Mouse (Mus musculus) liver, postnatal 0 days (tissue): ENCODE measurements around the gene Ppef2.

Experiments
- CTCF ChIP-seq: sonication (generic); IDR thresholded peaks from 2 replicates; pipeline ENCODE4 v1.5.1; 2016; ENCODE audit warnings: antibody characterized with exemption, low read depth
- EP300 ChIP-seq: IDR thresholded peaks from 2 replicates; pipeline ENCODE4 v1.6.1; 2016; ENCODE audit warnings: antibody characterized with exemption, low read depth, mild to moderate bottlenecking

DNA sequence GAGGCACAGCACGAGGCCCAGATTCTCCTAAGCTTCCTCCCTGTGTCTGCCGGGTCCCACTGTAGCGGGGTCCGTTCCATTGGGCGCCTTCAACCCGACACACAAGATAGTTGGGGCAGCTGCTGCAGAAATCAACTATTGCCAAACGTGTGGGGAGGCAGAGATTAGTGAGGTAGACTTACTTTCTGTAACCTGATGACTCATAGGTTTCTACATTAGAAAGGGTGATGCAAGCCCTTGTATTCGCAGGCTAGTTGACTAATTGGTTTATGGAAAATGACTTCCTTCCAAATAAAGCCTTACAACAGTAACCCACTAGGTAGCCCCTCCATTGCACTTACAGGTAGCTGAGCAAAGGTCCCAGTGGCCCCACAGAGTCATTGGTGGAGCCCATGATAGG is 6.6 kb upstream of the Ppef2 start:
- TF ChIP-seq CTCF (no peak), EP300 (no peak)
